Mouse (Mus musculus) embryonic facial prominence, embryonic 11.5 days (tissue): Measurements from ENCODE around the gene Fam160b1. TPM values are rescaled to one million over a fixed set of nuclear protein-coding genes. Genes with fewer than 3 reads are reported as not detected.
A peak's percentile ranks its signal among the peaks of the same experiment; 100 is the strongest.

ENCODE experiments used
- ATAC-seq: fragments of 200-750 bp; cut with Nextera tagmentation; replicated peaks from 2 replicates; pipeline ENCODE4 v1.8.0; 2017; ENCODE audit warnings: low read depth; ENCODE audit not compliant: insufficient number of reproducible peaks, low FRiP score, low TSS enrichment
- DNase-seq: peaks from one replicate; pipeline ENCODE4 v3.0.0-alpha.2; 2015; ENCODE audit warnings: low spot score
- H3K27ac ChIP-seq: fragments of 300-500 bp; sonication (generic); replicated peaks from 2 replicates; pipeline ENCODE4 v1.5.1; 2014; ENCODE audit warnings: mild to moderate bottlenecking, low read depth, low read length, control low read depth
- H3K27me3 ChIP-seq: fragments of 300-500 bp; sonication (generic); 2 replicates; pipeline ENCODE4 v1.6.1; 2014; ENCODE audit warnings: mild to moderate bottlenecking, low read length, moderate library complexity, mixed read lengths; ENCODE audit not compliant: control insufficient read depth, insufficient read depth
- H3K36me3 ChIP-seq: fragments of 300-500 bp; sonication (generic); replicated peaks from 2 replicates; pipeline ENCODE4 v1.6.1; 2014; ENCODE audit warnings: low read depth, mild to moderate bottlenecking, low read length, moderate library complexity, mixed read lengths; ENCODE audit not compliant: control insufficient read depth, insufficient read depth
- H3K4me1 ChIP-seq: fragments of 300-500 bp; sonication (generic); 2 replicates; pipeline ENCODE4 v1.6.1; 2014; ENCODE audit warnings: low read length, mixed read lengths; ENCODE audit not compliant: control insufficient read depth, insufficient read depth
- H3K4me2 ChIP-seq: fragments of 300-500 bp; sonication (generic); 2 replicates; pipeline ENCODE4 v1.6.1; 2014; ENCODE audit warnings: low read depth, mild to moderate bottlenecking, control low read depth, low read length, moderate library complexity
- H3K4me3 ChIP-seq: fragments of 300-500 bp; sonication (generic); 2 replicates; pipeline ENCODE4 v1.5.1; 2014; ENCODE audit warnings: low read depth, low read length, control low read depth
- H3K9ac ChIP-seq: fragments of 300-500 bp; sonication (generic); replicated peaks from 2 replicates; pipeline ENCODE4 v1.6.1; 2014; ENCODE audit warnings: mild to moderate bottlenecking, control low read depth, low read length
- H3K9me3 ChIP-seq: fragments of 300-500 bp; sonication (generic); replicated peaks from 2 replicates; pipeline ENCODE4 v1.6.1; 2016; ENCODE audit warnings: mild to moderate bottlenecking, low read length, inconsistent platforms, mixed read lengths; ENCODE audit not compliant: control insufficient read depth
- WGBS: fragments of 180-500 bp; shearing (Covaris S2); extraction: QIAGEN DNeasy Blood & Tissue Kit; methylation state at CpG from one replicate; pipeline ENCODE4 v1.1.7; 2014; 5-methylcytosine and 5-hydroxymethylcytosine counted together
- polyA plus RNA-seq: library from polyadenylated mRNA; unstranded; fragments of >200 nt; fragmentation: Nextera tagmentation; extraction: Ambion mirVana; gene quantifications from 2 replicates; pipeline ENCODE4 v1.2.1, GENCODE M21; 2014

Gene Fam160b1
- polyA plus RNA-seq, 1 experiment from 2014 or later: 14.9 TPM

- Histone ChIP-seq H3K4me2 (no peak overlapping the region), H3K36me3 (no peaks in the 10 kb centered on the region), H3K9ac (no peak overlapping the region), H3K9me3 (no peaks in the 10 kb centered on the region), H3K27me3 (no peaks in the 10 kb centered on the region), H3K4me3 (no peak overlapping the region), H3K4me1 (no peaks in the 10 kb centered on the region), H3K27ac (no peak overlapping the region)
- WGBS: 70% methylated on average over 12 of the region's 12 CpGs
- DNase-seq: peak; percentile 55
- no peak for ATAC-seq
Observed at GRCm38 (mm10) chr19:57352337-57352935, 8.0 kb upstream of the Fam160b1 start.

- 95% methylated on average over 10 of the region's 10 CpGs for WGBS
- no peaks in the 10 kb centered on the region for H3K9me3 ChIP-seq
Observed at GRCm38 (mm10) chr19:57353228-57353627, 7.3 kb upstream of the Fam160b1 start.

GRCm38 (mm10) chr19:57354050-57354449 lies 6.4 kb upstream of the Fam160b1 start:
- no peaks in the 10 kb centered on the region for H3K4me1 ChIP-seq
- 95% methylated on average over 11 of the region's 11 CpGs for WGBS
- H3K4me2 ChIP-seq: no peak overlapping the region
- no peak overlapping the region for H3K4me3 ChIP-seq
- H3K9me3 ChIP-seq: no peaks in the 10 kb centered on the region
- H3K9ac ChIP-seq: no peak overlapping the region
- no peaks in the 10 kb centered on the region for H3K36me3 ChIP-seq
- DNase-seq: no peak
- H3K27me3 ChIP-seq: no peaks in the 10 kb centered on the region
- H3K27ac ChIP-seq: no peak overlapping the region
- no peak for ATAC-seq

More at GRCm38 (mm10) chr19:57353228-57353627, 7.3 kb upstream of the Fam160b1 start:
- H3K36me3 ChIP-seq: no peaks in the 10 kb centered on the region
- H3K4me3 ChIP-seq: no peak overlapping the region
- no peak overlapping the region for H3K4me2 ChIP-seq
- no peak overlapping the region for H3K9ac ChIP-seq
- no peak for DNase-seq
- ATAC-seq: no peak
- H3K4me1 ChIP-seq: no peaks in the 10 kb centered on the region
- H3K27me3 ChIP-seq: no peaks in the 10 kb centered on the region
- H3K27ac ChIP-seq: no peak overlapping the region

GRCm38 (mm10) chr19:57354715-57355114 lies 5.8 kb upstream of the Fam160b1 start:
- Histone ChIP-seq H3K9me3 (no peaks in the 10 kb centered on the region), H3K4me1 (no peaks in the 10 kb centered on the region), H3K36me3 (no peaks in the 10 kb centered on the region), H3K4me3 (no peak overlapping the region), H3K9ac (no peak overlapping the region), H3K4me2 (no peak overlapping the region), H3K27ac (no peak overlapping the region), H3K27me3 (no peaks in the 10 kb centered on the region)
- 91% methylated on average over 6 of the region's 6 CpGs for WGBS
- DNase-seq (no peak), ATAC-seq (no peak)

- no peak overlapping the region for H3K9ac ChIP-seq
- H3K27ac ChIP-seq: no peak overlapping the region
- 70% methylated on average over 16 of the region's 16 CpGs for WGBS
- H3K9me3 ChIP-seq: no peaks in the 10 kb centered on the region
- H3K27me3 ChIP-seq: no peaks in the 10 kb centered on the region
- DNase-seq: no peak
- H3K4me1 ChIP-seq: no peaks in the 10 kb centered on the region
- ATAC-seq: no peak
- no peak overlapping the region for H3K4me2 ChIP-seq
- H3K4me3 ChIP-seq: no peak overlapping the region
- no peaks in the 10 kb centered on the region for H3K36me3 ChIP-seq
Observed at GRCm38 (mm10) chr19:57355451-57356251, 4.8 kb upstream of the Fam160b1 start.

GRCm38 (mm10) chr19:57356273-57356672 lies 4.2 kb upstream of the Fam160b1 start:
- H3K4me3 ChIP-seq: no peak overlapping the region
- no peaks in the 10 kb centered on the region for H3K4me1 ChIP-seq
- no peaks in the 10 kb centered on the region for H3K27me3 ChIP-seq
- no peak overlapping the region for H3K9ac ChIP-seq
- ATAC-seq: no peak
- H3K4me2 ChIP-seq: no peak overlapping the region
- no peak overlapping the region for H3K27ac ChIP-seq
- H3K9me3 ChIP-seq: no peaks in the 10 kb centered on the region
- no peaks in the 10 kb centered on the region for H3K36me3 ChIP-seq
- no peak for DNase-seq
- 81% methylated on average over 7 of the region's 7 CpGs for WGBS

GRCm38 (mm10) chr19:57357244-57357643 lies 3.2 kb upstream of the Fam160b1 start:
- Histone ChIP-seq H3K27me3 (no peaks in the 10 kb centered on the region), H3K4me3 (no peak overlapping the region), H3K4me1 (no peaks in the 10 kb centered on the region), H3K9me3 (no peaks in the 10 kb centered on the region), H3K4me2 (no peak overlapping the region), H3K36me3 (no peaks in the 10 kb centered on the region), H3K27ac (no peak overlapping the region), H3K9ac (no peak overlapping the region)
- DNase-seq (no peak), ATAC-seq (no peak)
- WGBS: 91% methylated on average over 6 of the region's 6 CpGs

GRCm38 (mm10) chr19:57357811-57358210 lies 2.7 kb upstream of the Fam160b1 start:
- H3K9ac ChIP-seq: no peak overlapping the region
- H3K4me2 ChIP-seq: no peak overlapping the region
- no peak overlapping the region for H3K4me3 ChIP-seq
- WGBS: 91% methylated on average over 5 of the region's 5 CpGs
- H3K4me1 ChIP-seq: no peaks in the 10 kb centered on the region
- no peak for DNase-seq
- no peaks in the 10 kb centered on the region for H3K9me3 ChIP-seq
- H3K36me3 ChIP-seq: no peaks in the 10 kb centered on the region
- no peaks in the 10 kb centered on the region for H3K27me3 ChIP-seq
- H3K27ac ChIP-seq: no peak overlapping the region
- ATAC-seq: no peak
